Mouse (Mus musculus) thymus, adult 2 months (tissue): ENCODE data around the gene Sun2. TPM values are rescaled to one million over a fixed set of nuclear protein-coding genes. Genes with fewer than 3 reads are reported as not detected.

Experiments used
- DNase-seq: peaks from one replicate; pipeline ENCODE4 v3.0.0; 2021
- H3K27ac ChIP-seq: fragments of 200-500 bp; 2 replicates; pipeline ENCODE4 v1.5.1; 2012; ENCODE audit warnings: low read length, control low read depth; ENCODE audit not compliant: control insufficient read depth, insufficient read depth
- H3K27me3 ChIP-seq: fragments of 200-500 bp; 2 replicates; pipeline ENCODE4 v1.6.1; 2012; ENCODE audit warnings: mild to moderate bottlenecking, low read length, moderate library complexity, mixed read lengths; ENCODE audit not compliant: control insufficient read depth, insufficient read depth
- H3K36me3 ChIP-seq: fragments of 200-500 bp; 2 replicates; pipeline ENCODE4 v1.6.1; 2012; ENCODE audit warnings: mild to moderate bottlenecking, low read length, moderate library complexity; ENCODE audit not compliant: control insufficient read depth, insufficient read depth
- H3K4me1 ChIP-seq: fragments of 200-500 bp; replicated peaks from 2 replicates; pipeline ENCODE4 v1.6.1; 2012; ENCODE audit warnings: low read length; ENCODE audit not compliant: control insufficient read depth, insufficient read depth
- H3K4me3 ChIP-seq: fragments of 200-500 bp; 2 replicates; pipeline ENCODE4 v1.5.1; 2012; ENCODE audit warnings: mild to moderate bottlenecking, low read length, control low read depth, moderate library complexity; ENCODE audit not compliant: control insufficient read depth, insufficient read depth
- CTCF ChIP-seq: fragments of 200-500 bp; IDR thresholded peaks from 2 replicates; pipeline ENCODE4 v1.5.1; 2012; ENCODE audit warnings: mild to moderate bottlenecking, control low read depth, low read length, moderate library complexity, borderline replicate concordance; ENCODE audit not compliant: control insufficient read depth, poor library complexity, insufficient read depth; ENCODE audit errors: extremely low read depth
- POLR2A ChIP-seq: fragments of 200-500 bp; IDR thresholded peaks from 2 replicates; pipeline ENCODE4 v1.6.1; 2012; ENCODE audit warnings: mild to moderate bottlenecking, low read length, control low read depth, moderate library complexity; ENCODE audit not compliant: control insufficient read depth, poor library complexity, insufficient read depth; ENCODE audit errors: extremely low read depth
- WGBS: fragments of 180-500 bp; shearing (Covaris S2); methylation state at CpG from one replicate; pipeline ENCODE4 v1.1.7; 2018; 5-methylcytosine and 5-hydroxymethylcytosine counted together
- polyA plus RNA-seq: library from polyadenylated mRNA; depleted of rRNA; stranded (reverse); fragments of >200 nt; gene quantifications from 2 replicates; pipeline ENCODE4 v1.2.3, GENCODE M21; 2012; rRNA removed

Sun2 gene
- 245 and 297 TPM in 2 replicates for polyA plus RNA-seq

- peaks cover 14% of the 10 kb centered on the region for H3K36me3 ChIP-seq
- WGBS = under 1% methylated on average over 93 of the region's 93 CpGs
Measured at GRCm38 (mm10) chr15:79741921-79742705, at the start of gene Sun2. Gene Sun2 (minus strand): TSS chr15:79742536.

GRCm38 (mm10) chr15:79791502-79791901 lies 49.2 kb upstream of the Sun2 start:
- no peak overlapping the region for H3K4me3 ChIP-seq
- no peak overlapping the region for H3K27ac ChIP-seq
- H3K36me3 ChIP-seq = no peaks in the 10 kb centered on the region
- H3K4me1 ChIP-seq = no peaks in the 10 kb centered on the region
- peak; percentile 44 for DNase-seq
- no peaks in the 10 kb centered on the region; the same call in 1 of the 2 replicates for H3K27me3 ChIP-seq
- TF ChIP-seq POLR2A (no peak), CTCF (no peak)
- 5% methylated on average over 12 of the region's 12 CpGs for WGBS

More at GRCm38 (mm10) chr15:79741921-79742705, at the start of gene Sun2:
- peak; percentile 95 for DNase-seq
- peak within 1 kb of the TSS; percentile 92 for H3K27ac ChIP-seq
- peaks cover 28% of the 10 kb centered on the region for H3K4me1 ChIP-seq
- H3K27me3 ChIP-seq = no peaks in the 10 kb centered on the region
- peak within 1 kb of the TSS; percentile 96 for H3K4me3 ChIP-seq
- TF ChIP-seq CTCF = 0 out of 2 replicates have a peak, but pooled peaks have one; percentile 30
- TF ChIP-seq POLR2A = peak; percentile 73

- no peak for DNase-seq
- Histone ChIP-seq H3K4me1 (no peaks in the 10 kb centered on the region), H3K27me3 (no peaks in the 10 kb centered on the region; the same call in 1 of the 2 replicates), H3K36me3 (no peaks in the 10 kb centered on the region), H3K4me3 (no peak overlapping the region), H3K27ac (no peak overlapping the region)
- no peak for TF ChIP-seq CTCF
- no peak for TF ChIP-seq POLR2A
- WGBS = 87% methylated on average over 6 of the region's 6 CpGs
Measured at GRCm38 (mm10) chr15:79790905-79791304, 48.6 kb upstream of the Sun2 start.

- Histone ChIP-seq H3K27ac (no peak overlapping the region), H3K36me3 (no peaks in the 10 kb centered on the region), H3K4me3 (no peak overlapping the region), H3K27me3 (no peaks in the 10 kb centered on the region; the same call in 1 of the 2 replicates), H3K4me1 (no peaks in the 10 kb centered on the region)
- WGBS = 72% methylated on average over 8 of the region's 8 CpGs
- TF ChIP-seq CTCF (no peak), POLR2A (no peak)
- no peak for DNase-seq
Measured at GRCm38 (mm10) chr15:79790111-79790510, 47.8 kb upstream of the Sun2 start.

- Histone ChIP-seq H3K27me3 (no peaks in the 10 kb centered on the region; the same call in 1 of the 2 replicates), H3K4me1 (no peaks in the 10 kb centered on the region), H3K27ac (no peak overlapping the region), H3K4me3 (no peak overlapping the region), H3K36me3 (no peaks in the 10 kb centered on the region)
- WGBS = 78% methylated on average over 8 of the region's 8 CpGs
- TF ChIP-seq POLR2A = no peak
- TF ChIP-seq CTCF = no peak
- no peak for DNase-seq
Measured at GRCm38 (mm10) chr15:79787815-79788214, 45.5 kb upstream of the Sun2 start.

- no peaks in the 10 kb centered on the region for H3K36me3 ChIP-seq
- H3K27ac ChIP-seq = no peak overlapping the region
- H3K4me3 ChIP-seq = no peak overlapping the region
- no peaks in the 10 kb centered on the region; the same call in 1 of the 2 replicates for H3K27me3 ChIP-seq
- 79% methylated on average over 1 of the region's 1 CpGs for WGBS
- H3K4me1 ChIP-seq = no peaks in the 10 kb centered on the region
- TF ChIP-seq CTCF = no peak
- TF ChIP-seq POLR2A = no peak
- no peak for DNase-seq
Measured at GRCm38 (mm10) chr15:79785056-79785455, 42.7 kb upstream of the Sun2 start.
